Mouse (Mus musculus): ENCODE data around the gene Sema3a.

Gene Sema3a

DNA sequence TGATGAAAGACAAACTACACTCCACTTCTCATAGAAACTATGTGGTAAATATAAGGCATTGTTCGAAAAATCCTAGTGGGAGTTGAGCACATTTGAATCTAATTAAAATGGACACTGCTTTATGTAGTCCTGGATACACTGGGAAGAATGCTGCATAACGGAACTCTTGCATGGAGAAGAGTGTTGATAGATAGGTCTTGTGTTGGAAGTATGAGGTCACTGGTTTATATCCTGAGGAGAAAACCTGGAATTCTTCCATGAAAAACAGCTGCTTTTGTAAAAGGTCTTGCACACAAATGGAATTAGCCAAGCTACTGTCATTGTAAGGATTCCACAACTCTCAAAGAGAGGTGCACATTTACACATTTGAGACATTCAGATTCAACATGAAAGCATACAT lies 308.1 kb downstream of the Sema3a start:
- TF ChIP-seq GATA4 (IDR thresholded peaks at IDR 0.05; ENCODE audit: insufficient replicate concordance, low read length): no peak

DNA sequence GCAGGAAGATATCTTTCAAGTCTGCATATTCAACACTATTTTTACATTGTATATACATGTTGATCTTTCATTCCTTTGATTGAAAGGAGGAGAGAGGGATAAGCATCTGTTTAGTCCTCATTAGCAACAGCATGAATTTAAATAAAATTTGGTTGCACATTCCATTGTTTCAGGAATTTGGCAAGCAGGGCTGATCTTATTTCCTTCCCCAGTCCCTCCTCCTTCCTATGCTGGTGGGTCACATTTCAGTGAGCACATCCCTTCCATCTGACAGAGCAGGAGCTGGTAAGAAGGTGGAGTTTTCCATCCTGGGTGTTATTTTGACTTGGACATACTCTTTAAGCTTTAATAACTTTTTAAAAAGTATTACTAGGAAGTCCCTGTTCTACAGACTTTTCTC lies 315.9 kb downstream of the Sema3a start:
- TF ChIP-seq GATA4 (IDR thresholded peaks at IDR 0.05; ENCODE audit: insufficient replicate concordance, low read length): no peak

DNA sequence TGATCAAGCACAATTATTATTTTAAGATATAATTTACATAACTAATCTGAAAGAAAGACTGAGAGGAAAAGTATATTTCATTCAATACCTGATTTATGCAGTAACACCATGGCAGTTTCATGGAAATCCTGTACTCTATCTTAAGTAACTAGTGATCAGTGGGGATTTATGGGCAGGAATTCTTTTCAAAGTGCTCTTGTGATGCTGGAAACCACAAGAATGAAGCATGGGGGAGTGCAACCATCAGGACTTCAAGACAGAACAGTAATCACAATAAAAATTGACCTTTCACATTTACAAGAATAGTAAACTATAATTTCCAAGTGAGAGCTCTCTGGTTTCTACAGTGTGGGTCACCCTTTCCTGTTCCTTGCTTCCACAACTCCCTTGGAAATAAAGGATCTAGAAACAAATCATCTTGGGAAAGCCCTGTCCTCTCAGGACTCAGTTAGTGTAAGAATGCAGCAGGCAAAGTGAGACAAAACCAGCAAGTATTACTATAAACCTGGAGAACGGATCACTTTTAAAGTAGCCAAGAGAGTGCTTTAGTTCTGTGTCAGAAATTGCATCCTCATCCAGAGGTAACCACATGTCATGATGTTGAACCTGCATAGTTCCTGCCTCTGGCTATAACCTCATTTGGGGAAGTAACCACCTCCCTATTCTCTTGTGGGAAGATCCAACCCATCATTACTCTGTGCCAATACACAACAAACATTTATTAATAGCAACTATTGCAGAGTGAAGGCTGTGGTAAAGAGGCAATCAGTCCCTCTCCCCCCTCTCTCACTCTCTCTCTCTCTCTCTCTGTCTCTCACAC lies 335.2 kb downstream of the Sema3a start:
- no peak for TF ChIP-seq GATA4 (IDR thresholded peaks at IDR 0.05; ENCODE audit: insufficient replicate concordance, low read length)

DNA sequence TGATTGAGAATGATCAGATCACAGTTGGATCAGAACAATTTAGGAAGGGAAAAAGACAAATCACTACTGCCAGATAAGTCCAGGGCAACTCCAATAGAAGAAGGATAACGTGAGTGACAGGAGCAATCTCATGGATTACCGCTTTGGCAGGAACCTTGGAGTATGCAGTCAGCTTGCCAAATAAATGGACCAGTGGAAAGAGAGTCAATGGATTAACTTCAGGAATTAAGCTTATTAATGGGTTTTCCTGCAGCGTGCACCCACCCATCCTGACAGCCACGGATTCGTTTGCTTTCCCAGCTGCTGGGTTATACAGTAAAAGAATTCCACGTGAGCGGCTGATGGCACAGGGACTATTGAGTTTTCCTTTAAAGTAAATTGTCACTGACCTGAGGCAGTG lies 343.6 kb downstream of the Sema3a start:
- TF ChIP-seq GATA4 (IDR thresholded peaks at IDR 0.05; ENCODE audit: insufficient replicate concordance, low read length): no peak

DNA sequence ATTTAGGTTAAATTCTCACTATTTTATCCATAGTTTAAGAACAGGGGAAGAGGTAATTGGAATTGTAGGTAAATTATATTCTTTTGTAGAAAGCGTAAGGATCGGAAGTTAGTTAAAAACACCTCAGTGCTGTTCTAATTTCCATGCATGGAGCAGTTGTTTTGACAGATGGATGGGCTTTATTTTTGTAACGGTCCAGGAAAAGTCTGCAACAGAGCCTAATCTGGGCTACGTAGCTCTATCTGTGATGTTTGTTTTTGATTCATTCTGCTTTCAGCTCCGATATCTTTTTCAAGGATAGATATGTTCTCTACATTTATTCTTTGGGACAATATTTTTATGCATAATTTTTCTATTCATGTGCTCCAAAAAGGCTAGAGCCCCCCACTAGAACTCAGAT lies 344.2 kb downstream of the Sema3a start:
- no peak for TF ChIP-seq GATA4 (IDR thresholded peaks at IDR 0.05; ENCODE audit: insufficient replicate concordance, low read length)

DNA sequence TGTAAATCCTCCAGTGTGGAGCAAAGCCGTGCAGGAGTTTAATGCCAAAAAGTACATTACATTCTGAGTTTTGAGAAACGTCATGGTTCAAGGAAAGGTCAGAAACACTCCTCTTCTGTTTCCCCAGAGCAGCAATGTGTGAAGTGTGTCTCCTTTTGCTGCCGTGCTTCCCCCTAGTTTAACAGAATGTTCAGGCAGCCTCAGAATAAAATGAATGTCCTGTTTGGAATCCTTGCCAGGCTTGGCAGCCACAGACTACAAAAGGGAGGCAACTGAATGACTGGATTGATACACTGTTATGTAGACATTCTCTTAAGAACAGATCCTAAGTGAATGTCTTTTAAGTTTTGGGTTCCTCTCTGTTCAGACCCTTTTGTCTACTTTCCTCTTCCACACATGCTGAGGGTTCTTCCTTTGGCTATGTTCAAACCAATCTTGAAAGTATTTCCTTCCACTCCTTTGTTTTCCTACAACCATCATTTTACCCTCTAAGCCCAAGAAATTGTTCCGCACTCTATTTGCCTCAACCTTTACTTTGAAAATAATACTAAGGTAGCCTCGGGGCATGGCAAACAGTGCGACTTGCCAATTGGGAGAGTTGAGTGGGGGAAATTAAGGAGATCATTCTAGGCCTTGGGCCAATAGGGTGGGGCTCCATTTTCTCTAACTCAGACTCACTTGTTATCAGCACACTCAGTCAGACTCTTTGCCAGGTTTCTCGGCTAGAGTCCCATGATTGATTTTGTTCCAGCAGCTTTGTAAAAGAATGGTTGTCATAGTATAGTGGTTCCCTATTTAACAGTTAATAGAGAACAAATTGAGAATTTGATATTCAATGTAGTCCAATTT lies 345.1 kb downstream of the Sema3a start:
- no peak for TF ChIP-seq GATA4 (IDR thresholded peaks at IDR 0.05; ENCODE audit: insufficient replicate concordance, low read length)

DNA sequence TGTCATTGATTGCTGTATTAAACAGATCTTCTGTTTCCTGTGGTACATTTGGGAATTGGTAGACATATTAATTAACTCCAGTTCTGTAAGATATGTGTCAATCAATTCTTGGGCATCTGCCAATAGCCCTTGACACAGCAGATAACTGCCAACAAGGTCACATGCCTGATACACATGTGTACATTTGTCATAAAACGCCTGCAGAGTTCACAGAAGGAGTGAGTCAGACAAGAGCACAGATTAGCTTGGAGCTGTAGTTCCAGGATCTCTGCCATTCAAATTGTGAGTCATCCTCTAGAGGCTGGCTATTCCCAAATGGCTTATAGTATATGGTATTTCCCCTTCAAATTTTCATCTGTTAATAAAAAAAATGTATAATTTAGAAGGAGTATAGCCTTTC lies 352.4 kb downstream of the Sema3a start:
- TF ChIP-seq GATA4 (IDR thresholded peaks at IDR 0.05; ENCODE audit: insufficient replicate concordance, low read length): no peak

DNA sequence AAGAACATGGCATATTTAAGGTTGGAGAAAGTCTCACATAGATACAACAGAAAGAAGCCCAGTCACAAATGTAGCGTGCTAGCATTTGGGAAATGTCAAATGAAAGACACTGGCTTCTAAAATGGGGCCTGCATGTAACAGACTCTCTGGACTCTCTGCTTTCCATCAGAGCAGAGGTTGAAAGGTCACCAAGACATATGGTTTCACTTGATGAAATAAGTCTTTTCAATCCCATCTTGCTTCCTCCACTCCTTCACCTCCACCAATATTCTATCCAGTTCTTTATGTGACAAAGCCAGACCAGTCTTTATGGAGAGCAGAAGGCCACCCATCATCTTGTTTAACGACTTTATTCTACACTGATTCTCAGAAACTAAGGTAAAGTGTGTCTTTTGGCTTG lies 363.5 kb downstream of the Sema3a start:
- no peak for TF ChIP-seq GATA4 (IDR thresholded peaks at IDR 0.05; ENCODE audit: insufficient replicate concordance, low read length)

DNA sequence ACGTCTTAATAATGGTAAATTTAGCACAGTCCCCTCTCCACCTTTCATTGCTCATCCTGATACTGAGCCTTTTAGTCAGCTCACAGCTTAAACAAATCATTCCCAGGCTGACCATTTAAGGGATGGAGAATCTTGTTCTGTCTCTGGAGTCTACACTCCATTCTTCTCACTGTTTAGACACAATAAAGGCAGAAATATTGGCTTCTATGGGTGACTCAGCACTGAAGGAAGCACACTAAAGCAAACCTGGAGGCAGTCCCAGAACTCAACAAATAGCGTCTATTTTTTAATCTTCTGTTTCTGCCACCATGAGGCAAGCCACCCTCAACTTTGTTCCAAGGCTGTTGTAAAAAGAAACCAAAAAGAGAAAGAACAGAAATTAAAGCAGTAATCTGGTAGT lies 374.6 kb downstream of the Sema3a start:
- TF ChIP-seq GATA4 (IDR thresholded peaks at IDR 0.05; ENCODE audit: insufficient replicate concordance, low read length): no peak

DNA sequence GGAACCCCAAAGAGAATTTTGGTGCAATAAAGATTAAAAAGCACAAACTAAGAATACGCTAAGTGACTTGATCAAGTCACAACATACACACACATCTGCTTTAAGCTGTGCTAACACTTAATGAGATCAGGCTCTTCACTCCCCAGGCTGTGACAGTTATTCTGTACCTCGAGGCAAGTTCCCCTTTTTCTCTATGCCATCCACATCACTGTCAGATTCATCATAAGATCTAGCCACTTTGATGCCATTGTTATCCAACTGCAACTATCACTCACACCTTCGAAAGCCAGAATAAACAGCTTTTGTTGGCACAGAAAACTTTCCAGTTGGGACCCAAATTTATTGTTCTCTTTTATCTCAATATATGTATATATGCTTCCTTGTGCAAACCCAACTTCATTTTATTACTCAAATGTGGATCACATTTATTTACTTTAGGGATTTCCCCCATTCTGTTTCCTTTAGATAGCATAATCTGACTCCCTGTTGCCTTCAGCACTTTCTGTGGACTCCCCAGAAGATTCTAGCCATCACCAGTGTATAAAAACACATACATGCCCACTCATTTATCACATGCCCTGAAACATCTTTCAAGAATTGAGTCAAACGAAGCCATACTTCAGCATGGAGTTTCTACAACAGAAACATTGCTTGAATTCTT lies 380.8 kb downstream of the Sema3a start:
- TF ChIP-seq GATA4 (IDR thresholded peaks at IDR 0.05; ENCODE audit: insufficient replicate concordance, low read length): no peak

DNA sequence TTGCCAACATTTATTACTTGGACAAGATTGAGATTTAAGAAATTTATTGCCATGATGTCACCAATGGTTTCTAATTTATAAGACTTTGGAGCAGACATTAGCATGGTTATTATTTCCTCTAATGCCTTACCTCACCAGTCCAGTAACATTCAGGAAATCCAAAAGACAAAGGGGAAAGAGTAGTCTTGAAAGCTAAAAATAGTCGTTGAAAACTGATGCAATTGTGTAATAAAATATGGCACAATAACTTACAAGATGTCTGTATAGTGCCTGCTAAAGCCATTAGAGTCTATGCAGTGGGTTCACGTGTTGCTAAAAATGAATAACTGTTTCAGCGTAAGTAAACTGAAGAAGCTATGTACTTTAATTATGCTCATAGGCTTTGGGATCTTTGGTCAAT lies 383.9 kb downstream of the Sema3a start:
- TF ChIP-seq GATA4 (IDR thresholded peaks at IDR 0.05; ENCODE audit: insufficient replicate concordance, low read length): no peak

DNA sequence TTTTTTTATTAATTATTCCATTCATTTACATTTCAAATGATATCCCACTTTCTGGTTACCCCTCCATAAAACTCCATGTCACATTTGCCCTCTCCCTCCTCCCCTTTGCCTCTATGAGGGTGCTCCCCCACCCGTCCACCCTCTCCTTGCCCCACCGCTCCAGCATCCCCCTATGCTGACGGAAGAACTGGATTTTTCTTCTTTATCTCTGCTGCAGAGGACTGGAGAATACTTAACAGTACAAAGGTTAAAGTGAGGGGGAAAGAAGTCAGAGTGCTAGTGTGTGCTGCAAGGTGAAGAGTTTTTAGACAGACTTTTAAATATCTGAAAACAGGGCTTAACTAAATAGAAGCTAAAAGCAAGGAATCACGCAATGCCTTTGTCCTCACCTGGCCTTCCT lies 391.8 kb downstream of the Sema3a start:
- no peak for TF ChIP-seq GATA4 (IDR thresholded peaks at IDR 0.05; ENCODE audit: insufficient replicate concordance, low read length)

DNA sequence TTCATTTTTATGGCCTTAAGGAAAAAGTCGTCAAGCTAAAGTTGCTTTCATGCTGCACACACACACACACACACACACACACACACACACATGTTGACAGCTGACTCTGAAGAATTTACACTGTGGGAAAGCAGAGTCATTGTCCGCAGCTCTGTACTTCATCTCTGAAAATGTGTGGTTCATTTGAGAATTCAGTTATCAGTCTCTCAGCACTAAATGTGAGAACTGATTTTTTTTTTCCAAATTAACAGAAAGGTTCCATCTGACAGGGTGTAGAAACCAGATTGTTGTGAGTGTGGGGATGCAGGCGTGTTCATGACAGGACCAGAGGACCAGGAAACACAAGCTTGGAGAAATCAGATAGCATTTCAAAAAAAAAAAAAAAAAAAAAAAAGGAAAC lies 400.4 kb downstream of the Sema3a start:
- no peak for TF ChIP-seq GATA4 (IDR thresholded peaks at IDR 0.05; ENCODE audit: insufficient replicate concordance, low read length)

DNA sequence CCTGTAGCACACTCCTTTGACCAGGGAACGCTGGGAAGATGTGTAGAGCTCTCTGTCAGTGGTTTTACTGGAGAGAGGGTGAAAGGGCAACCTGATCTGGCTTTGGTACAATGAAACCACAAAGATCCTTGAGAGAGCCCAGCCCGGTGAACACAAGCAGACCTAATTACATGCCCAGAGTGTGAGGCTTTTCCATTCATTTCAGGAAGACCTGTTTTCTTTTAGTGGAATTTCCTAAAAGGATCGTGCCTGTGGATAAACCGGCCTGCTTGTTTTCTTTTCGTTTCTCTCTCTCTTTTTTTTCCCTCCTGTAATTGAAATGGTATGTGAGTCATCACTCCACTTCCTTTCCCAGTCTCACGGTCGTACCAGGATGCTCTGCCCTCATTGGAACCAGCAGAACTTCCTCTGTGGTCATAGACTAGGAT lies 401.8 kb downstream of the Sema3a start:
- TF ChIP-seq GATA4 (IDR thresholded peaks at IDR 0.05; ENCODE audit: insufficient replicate concordance, low read length): no peak

DNA sequence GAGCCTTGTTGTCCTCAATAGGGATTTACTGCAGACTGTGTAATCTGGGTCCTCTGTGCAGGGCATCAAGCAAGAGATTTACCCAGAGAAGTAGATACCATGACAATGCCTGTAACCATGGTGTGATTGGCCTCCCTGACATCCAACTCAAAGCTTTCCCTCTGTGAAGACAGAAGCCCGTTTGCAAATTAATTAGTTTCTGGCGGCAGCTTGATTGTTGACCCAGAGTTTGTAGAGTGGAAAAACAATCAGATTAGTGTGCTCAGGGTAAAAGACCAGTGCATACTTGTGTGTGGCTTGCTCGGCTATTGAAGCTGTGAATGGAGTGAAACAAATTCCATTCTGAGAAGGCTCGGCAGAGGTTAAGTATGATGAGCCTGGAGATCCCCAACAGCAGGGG lies 404.0 kb downstream of the Sema3a start:
- no peak for TF ChIP-seq GATA4 (IDR thresholded peaks at IDR 0.05; ENCODE audit: insufficient replicate concordance, low read length)

Measured in liver, adult (tissue).